Mouse (Mus musculus) midbrain, postnatal 0 days (tissue): ENCODE data around the gene Cldn34b2. TPM values are rescaled to one million over a fixed set of nuclear protein-coding genes. Genes with fewer than 3 reads are reported as not detected.
"Not testable (repeated sequence)": the region's sequence is repeated elsewhere in the genome, so short reads cannot be mapped to it uniquely, and the experiment has no call there.

ENCODE experiments used
- ATAC-seq: fragments of 200-750 bp; cut with Nextera tagmentation; 2 replicates; pipeline ENCODE4 v1.8.0; 2017; ENCODE audit warnings: moderate number of reproducible peaks, mild to moderate bottlenecking, moderate TSS enrichment, moderate library complexity; ENCODE audit not compliant: low FRiP score
- DNase-seq: peaks from one replicate; pipeline ENCODE4 v3.0.0-alpha.2; 2015; ENCODE audit warnings: low spot score
- H3K27ac ChIP-seq: fragments of 300-500 bp; sonication (generic); 2 replicates; pipeline ENCODE4 v1.5.1; 2014; ENCODE audit warnings: low read depth, mild to moderate bottlenecking, low read length, mixed read lengths
- H3K27me3 ChIP-seq: fragments of 300-500 bp; sonication (generic); 2 replicates; pipeline ENCODE4 v1.6.1; 2014; ENCODE audit warnings: low read length, control low read depth, mixed read lengths; ENCODE audit not compliant: insufficient read depth
- H3K36me3 ChIP-seq: fragments of 300-500 bp; sonication (generic); 2 replicates; pipeline ENCODE4 v1.6.1; 2014; ENCODE audit warnings: low read length, control low read depth, mixed read lengths; ENCODE audit not compliant: insufficient read depth
- H3K4me1 ChIP-seq: fragments of 300-500 bp; sonication (generic); 2 replicates; pipeline ENCODE4 v1.6.1; 2014; ENCODE audit warnings: mild to moderate bottlenecking, control low read depth, antibody characterized with exemption, low read length, mixed read lengths; ENCODE audit not compliant: insufficient read depth
- H3K4me2 ChIP-seq: fragments of 300-500 bp; sonication (generic); 2 replicates; pipeline ENCODE4 v1.6.1; 2014; ENCODE audit warnings: low read depth, mild to moderate bottlenecking, low read length, mixed read lengths; ENCODE audit not compliant: poor library complexity, severe bottlenecking
- H3K4me3 ChIP-seq: fragments of 300-500 bp; sonication (generic); 2 replicates; pipeline ENCODE4 v1.5.1; 2014; ENCODE audit warnings: low read depth, mild to moderate bottlenecking, low read length, moderate library complexity
- H3K9ac ChIP-seq: fragments of 300-500 bp; sonication (generic); replicated peaks from 2 replicates; pipeline ENCODE4 v1.6.1; 2014; ENCODE audit warnings: mild to moderate bottlenecking, low read length, moderate library complexity, mixed read lengths; ENCODE audit not compliant: poor library complexity, severe bottlenecking
- H3K9me3 ChIP-seq: fragments of 300-500 bp; sonication (generic); 2 replicates; pipeline ENCODE4 v1.6.1; 2016; ENCODE audit warnings: low read length, control low read depth
- CTCF ChIP-seq: IDR thresholded peaks from 2 replicates; pipeline ENCODE4 v1.5.1; 2016; ENCODE audit warnings: antibody characterized with exemption, mild to moderate bottlenecking
- WGBS: fragments of 180-500 bp; shearing (Covaris S2); extraction: QIAGEN DNeasy Blood & Tissue Kit; methylation state at CpG from one replicate; pipeline ENCODE4 v1.1.7; 2014; 5-methylcytosine and 5-hydroxymethylcytosine counted together
- polyA plus RNA-seq: library from polyadenylated mRNA; unstranded; fragments of >200 nt; fragmentation: Nextera tagmentation; extraction: Ambion mirVana; gene quantifications from 2 replicates; pipeline ENCODE4 v1.2.1, GENCODE M21; 2015
- total RNA-seq: library from RNA; depleted of rRNA; stranded (reverse); fragments of >200 nt; gene quantifications from 2 replicates; pipeline ENCODE4 v1.2.3, GENCODE M21; 2014

Cldn34b2 gene
- total and polyA plus RNA-seq, 2 experiments from 2014 or later = not detected

DNA sequence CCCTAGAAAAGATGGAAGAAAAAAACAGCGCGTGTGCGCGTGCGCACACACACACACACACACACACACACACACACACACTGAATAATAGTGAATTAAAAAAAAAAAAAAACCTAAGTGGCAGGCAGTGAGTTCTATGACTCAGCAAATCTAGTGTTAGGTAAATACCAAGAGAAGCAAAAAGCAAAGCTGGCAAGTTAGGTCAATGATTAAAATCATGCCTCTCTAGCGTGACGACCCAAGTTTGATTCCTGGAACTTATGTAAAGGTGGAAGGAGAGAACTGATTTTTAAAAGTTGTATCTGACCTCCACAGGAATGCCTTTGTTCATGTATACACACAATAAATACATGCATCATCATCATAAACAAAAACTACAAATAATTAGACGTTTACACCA is 41.7 kb upstream of the Cldn34b2 start:
- H3K27me3 ChIP-seq = no peaks in the 10 kb centered on the region
- 95% methylated on average over 8 of the region's 8 CpGs for WGBS
- no peak for DNase-seq
- H3K9me3 ChIP-seq = no peaks in the 10 kb centered on the region
- no peak for ATAC-seq
- H3K9ac ChIP-seq = no peak overlapping the region
- H3K4me3 ChIP-seq = no peak overlapping the region
- no peak for TF ChIP-seq CTCF
- no peak overlapping the region for H3K4me2 ChIP-seq
- no peaks in the 10 kb centered on the region for H3K4me1 ChIP-seq
- H3K27ac ChIP-seq = no peak overlapping the region
- H3K36me3 ChIP-seq = no peaks in the 10 kb centered on the region

- no peak for DNase-seq
- no peak overlapping the region for H3K4me2 ChIP-seq
- ATAC-seq = no peak
- TF ChIP-seq CTCF = no peak
- H3K9ac ChIP-seq = no peak overlapping the region
- no peaks in the 10 kb centered on the region for H3K4me1 ChIP-seq
- H3K27ac ChIP-seq = no peak overlapping the region
- H3K27me3 ChIP-seq = no peaks in the 10 kb centered on the region
- no peaks in the 10 kb centered on the region for H3K36me3 ChIP-seq
- no peak overlapping the region for H3K4me3 ChIP-seq
- 95% methylated on average over 3 of the region's 3 CpGs for WGBS
- no peaks in the 10 kb centered on the region for H3K9me3 ChIP-seq
These were observed 39.5 kb upstream of the Cldn34b2 start for GRCm38 (mm10) chrX:155167667-155168066.

GRCm38 (mm10) chrX:155166313-155166712 is 38.1 kb upstream of the Cldn34b2 start:
- H3K4me3 ChIP-seq = no peak overlapping the region
- DNase-seq (no peak), ATAC-seq (no peak)
- H3K27me3 ChIP-seq = no peaks in the 10 kb centered on the region
- no peak for TF ChIP-seq CTCF
- no peaks in the 10 kb centered on the region for H3K36me3 ChIP-seq
- no peaks in the 10 kb centered on the region for H3K9me3 ChIP-seq
- 65% methylated on average over 2 of the region's 2 CpGs for WGBS
- H3K27ac ChIP-seq = no peak overlapping the region
- no peak overlapping the region for H3K4me2 ChIP-seq
- no peak overlapping the region for H3K9ac ChIP-seq
- no peaks in the 10 kb centered on the region for H3K4me1 ChIP-seq

- WGBS = 69% methylated on average over 1 of the region's 1 CpGs
- Histone ChIP-seq H3K36me3 (no peaks in the 10 kb centered on the region), H3K9me3 (no peaks in the 10 kb centered on the region), H3K4me3 (no peak overlapping the region), H3K9ac (no peak overlapping the region), H3K27ac (no peak overlapping the region), H3K4me1 (no peaks in the 10 kb centered on the region), H3K27me3 (no peaks in the 10 kb centered on the region), H3K4me2 (no peak overlapping the region)
- TF ChIP-seq CTCF = no peak
- no peak for DNase-seq
- no peak for ATAC-seq
These were observed 35.3 kb upstream of the Cldn34b2 start for GRCm38 (mm10) chrX:155163553-155163952.

DNA sequence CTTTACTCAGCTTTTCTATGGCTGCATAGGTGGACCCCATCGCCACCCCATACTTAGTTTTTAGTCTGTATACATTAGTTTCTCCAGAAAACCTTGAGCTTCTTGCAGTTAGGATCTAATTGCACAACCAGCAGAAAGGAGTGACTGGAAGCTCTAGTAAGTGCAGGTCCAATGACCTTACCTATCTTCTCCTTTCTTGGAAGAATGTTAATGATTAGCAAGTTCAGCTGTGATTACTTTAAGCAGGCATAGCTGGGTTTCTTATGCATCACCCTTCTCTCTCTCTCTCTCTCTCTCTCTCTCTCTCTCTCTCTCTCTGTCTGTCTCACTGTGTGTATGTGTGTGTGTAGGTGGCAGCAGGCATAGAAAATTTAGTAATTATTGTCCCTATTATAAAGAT is 23.7 kb upstream of the Cldn34b2 start:
- TF ChIP-seq CTCF = no peak

DNA sequence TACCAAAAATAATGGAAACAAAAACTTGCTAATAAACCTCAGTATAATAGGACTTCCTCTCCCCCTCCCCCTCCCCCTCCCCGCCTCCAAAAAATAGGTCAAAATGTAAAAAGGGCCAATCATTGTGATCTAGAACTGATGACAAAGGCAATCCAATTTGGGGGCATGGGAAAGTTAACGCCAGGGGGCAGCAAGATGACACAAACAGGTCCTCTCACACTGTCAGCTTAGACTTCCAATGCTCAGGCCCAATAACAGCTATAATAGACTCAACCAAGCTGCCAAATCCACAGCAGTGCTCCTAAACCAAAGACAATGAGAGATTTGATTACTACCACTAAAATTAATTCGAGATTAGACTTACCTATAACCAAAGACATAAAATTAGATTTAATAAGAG is 16.5 kb upstream of the Cldn34b2 start:
- WGBS = 25% methylated on average over 3 of the region's 3 CpGs

More for the DNA sequence above, 23.7 kb upstream of the Cldn34b2 start:
- DNase-seq = no peak
- no peak overlapping the region for H3K9ac ChIP-seq
- no peak overlapping the region for H3K4me2 ChIP-seq
- no peaks in the 10 kb centered on the region for H3K36me3 ChIP-seq
- no peaks in the 10 kb centered on the region for H3K9me3 ChIP-seq
- H3K27me3 ChIP-seq = no peaks in the 10 kb centered on the region
- no peaks in the 10 kb centered on the region for H3K4me1 ChIP-seq
- no peak for ATAC-seq
- 100% methylated on average over 1 of the region's 1 CpGs for WGBS
- no peak overlapping the region for H3K4me3 ChIP-seq
- H3K27ac ChIP-seq = no peak overlapping the region

DNA sequence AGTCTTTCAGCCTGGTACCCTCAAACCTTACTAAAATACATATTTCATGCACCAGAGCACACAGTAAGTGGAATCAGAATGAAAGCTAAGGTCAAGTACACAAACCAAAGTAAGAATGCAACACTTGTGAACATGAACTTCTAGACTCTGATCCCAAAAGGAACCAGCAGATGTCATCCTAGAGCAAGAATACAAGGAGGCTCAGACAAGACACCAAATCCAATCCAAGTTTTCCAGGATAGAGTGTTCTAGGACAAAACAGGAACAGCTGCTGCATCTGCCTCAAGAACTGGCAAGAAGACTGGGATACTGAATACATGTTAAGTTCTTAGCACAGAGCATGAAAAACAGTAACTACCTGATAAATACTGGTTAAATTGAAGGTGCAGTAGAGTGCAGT is 30.2 kb downstream of the Cldn34b2 start:
- no peaks in the 10 kb centered on the region for H3K36me3 ChIP-seq
- peak; percentile 1 for DNase-seq
- TF ChIP-seq CTCF = peak; percentile 65

More for the DNA sequence above, 16.5 kb upstream of the Cldn34b2 start:
- H3K27me3 ChIP-seq = no peaks in the 10 kb centered on the region
- peak; percentile 10 for DNase-seq
- no peak overlapping the region for H3K4me3 ChIP-seq
- no peaks in the 10 kb centered on the region for H3K4me1 ChIP-seq
- H3K4me2 ChIP-seq = no peak overlapping the region
- peak; percentile 50 for TF ChIP-seq CTCF
- H3K27ac ChIP-seq = no peak overlapping the region
- no peak overlapping the region for H3K9ac ChIP-seq
- no peaks in the 10 kb centered on the region for H3K9me3 ChIP-seq
- H3K36me3 ChIP-seq = no peaks in the 10 kb centered on the region
- no peak for ATAC-seq

DNA sequence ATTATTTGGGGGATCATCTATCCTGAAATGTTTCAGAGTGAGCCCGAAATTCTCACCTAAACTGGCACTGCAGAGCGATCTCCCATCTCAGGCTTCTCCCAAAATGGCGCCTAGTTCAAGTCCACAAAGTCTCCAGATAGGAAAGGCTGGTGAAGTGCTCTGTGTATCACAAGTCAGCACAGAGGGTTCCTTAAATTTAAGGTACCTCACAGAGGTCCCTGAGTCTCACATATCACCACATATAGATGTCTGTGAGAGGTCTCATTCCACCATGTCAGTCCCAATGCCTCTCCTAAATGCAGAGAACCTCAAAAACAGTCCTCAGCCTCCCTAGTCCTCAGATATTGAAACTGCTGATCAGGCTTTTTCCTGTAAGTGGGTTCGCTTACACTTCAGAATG is 34.6 kb downstream of the Cldn34b2 start, which contains the start of gene Magea2:
Magea2 (minus strand) TSS at position 101 of the 400 bp plus-strand sequence.
- H3K27ac ChIP-seq, DNase-seq, H3K4me3 ChIP-seq, H3K9me3 ChIP-seq, H3K36me3 ChIP-seq, H3K4me2 ChIP-seq, H3K9ac ChIP-seq, H3K4me1 ChIP-seq, ATAC-seq, H3K27me3 ChIP-seq: not testable (repeated sequence)
- 86% methylated on average over 3 of the region's 4 CpGs for WGBS

More for the DNA sequence above, 30.2 kb downstream of the Cldn34b2 start:
- H3K9ac ChIP-seq = no peak overlapping the region
- H3K27me3 ChIP-seq = no peaks in the 10 kb centered on the region
- no peak overlapping the region for H3K4me2 ChIP-seq
- H3K4me3 ChIP-seq = no peak overlapping the region
- no peaks in the 10 kb centered on the region for H3K9me3 ChIP-seq
- H3K4me1 ChIP-seq = no peaks in the 10 kb centered on the region
- no peak overlapping the region for H3K27ac ChIP-seq
- ATAC-seq = no peak

DNA sequence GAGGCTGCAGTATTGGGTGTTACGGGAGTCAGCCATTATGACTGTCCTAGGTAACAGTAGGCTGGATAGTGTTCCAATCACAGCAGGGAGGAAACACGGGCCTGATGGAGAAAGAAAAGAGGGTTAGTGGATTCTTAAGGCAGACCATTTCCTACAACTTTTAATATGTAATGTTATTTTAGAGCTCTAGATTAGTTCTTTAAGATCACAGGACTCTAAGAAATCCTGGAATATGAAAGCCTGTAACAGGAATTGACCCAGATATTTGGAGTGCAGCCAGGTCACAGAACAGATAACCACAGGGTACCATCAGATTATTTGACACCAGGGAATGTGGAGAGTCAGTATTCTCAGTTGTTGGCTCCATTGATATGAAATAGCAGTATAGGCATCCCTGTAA is 38.5 kb downstream of the Cldn34b2 start, which contains the start of gene Magea1:
Magea1 (minus strand) TSS at position 101 of the 400 bp plus-strand sequence.
- ATAC-seq, H3K9ac ChIP-seq, H3K27me3 ChIP-seq, DNase-seq, H3K4me1 ChIP-seq, H3K4me2 ChIP-seq, H3K36me3 ChIP-seq, H3K9me3 ChIP-seq, H3K27ac ChIP-seq, H3K4me3 ChIP-seq: not testable (repeated sequence)
- WGBS = 83% methylated on average over 1 of the region's 2 CpGs
